Mouse (Mus musculus): Measurements from ENCODE around the gene Card6. TPM values are rescaled to one million over a fixed set of nuclear protein-coding genes. Genes with fewer than 3 reads are reported as not detected.
A peak's percentile ranks its signal among the peaks of the same experiment; 100 is the strongest.
"Not testable (repeated sequence)": the region's sequence is repeated elsewhere in the genome, so short reads cannot be mapped to it uniquely, and the experiment has no call there.

Gene Card6
- total RNA-seq, 2 experiments from 2014 or later: 0.88 to 1.7 TPM

DNA sequence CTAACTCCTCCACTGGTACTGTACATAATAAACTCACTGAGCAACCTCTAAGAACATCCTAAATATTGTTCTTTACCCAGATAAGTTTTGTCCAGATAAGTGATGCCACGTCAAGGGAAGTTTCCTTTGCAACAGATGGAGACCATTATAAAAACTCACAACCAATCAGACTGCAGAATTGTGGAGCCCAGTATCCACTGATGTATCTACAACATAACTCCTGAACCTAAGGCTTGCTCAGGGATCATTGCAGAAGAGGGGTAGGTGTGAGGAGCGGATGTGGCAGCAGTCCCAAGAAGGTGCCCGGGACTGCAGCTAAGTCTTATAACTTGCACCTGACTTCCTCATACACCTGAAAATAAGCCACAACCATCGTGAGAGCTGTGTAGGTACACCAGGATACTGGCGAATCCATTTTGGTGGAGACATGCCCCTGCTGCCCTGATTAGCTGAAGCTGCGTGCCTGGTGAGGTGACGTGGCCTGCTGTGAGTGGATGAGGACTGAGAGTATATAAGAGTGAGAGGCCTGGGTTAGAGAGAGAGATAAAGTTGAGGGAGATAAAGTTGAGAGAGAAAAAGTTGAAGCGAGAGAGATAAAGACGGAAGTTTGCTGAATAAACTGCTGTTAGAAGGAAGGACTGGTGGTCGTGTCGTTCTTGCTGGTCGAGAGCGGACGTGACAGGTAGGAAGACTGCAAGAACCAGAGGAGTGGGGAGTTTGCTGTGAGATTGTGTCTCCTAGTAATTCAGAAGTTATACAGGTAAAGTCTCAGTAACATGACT lies 22.7 kb upstream of the Card6 start:
- DNase-seq; intact Hi-C loops (cut with DNase I): not testable (repeated sequence)

DNA sequence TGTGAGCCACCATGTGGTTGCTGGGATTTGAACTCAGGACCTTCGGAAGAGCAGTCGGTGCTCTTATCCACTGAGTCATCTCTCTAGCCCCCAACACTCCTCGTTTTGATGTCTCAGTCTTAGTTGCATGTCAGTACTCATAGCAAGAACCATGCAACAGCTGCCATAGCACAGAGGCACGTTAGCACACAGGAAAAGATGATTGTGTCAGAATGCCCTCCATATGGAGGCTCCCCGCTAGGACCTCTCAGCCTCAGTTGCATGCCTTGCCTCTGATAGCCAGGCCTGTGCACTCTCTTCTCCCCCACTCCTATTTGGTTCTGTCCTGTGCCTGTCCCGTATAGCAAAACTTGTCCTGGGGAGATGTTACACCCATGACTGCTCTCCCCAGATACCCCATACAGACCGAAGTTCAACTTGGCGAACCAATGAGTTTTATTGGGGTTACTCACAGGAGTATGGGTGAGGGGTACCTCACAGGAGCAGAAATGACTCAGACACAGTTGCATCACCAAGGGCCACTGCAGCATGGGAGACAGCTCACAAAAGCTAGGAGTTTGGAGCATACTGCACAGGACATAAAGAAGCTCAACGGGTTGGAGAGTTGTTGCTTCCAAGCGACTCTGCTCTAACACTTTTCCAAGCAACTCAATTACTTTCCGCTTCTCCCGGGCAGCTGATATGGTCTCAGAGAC lies 20.9 kb upstream of the Card6 start:
- no peak for DNase-seq
- intact Hi-C loops (cut with DNase I): no loop called here

DNA sequence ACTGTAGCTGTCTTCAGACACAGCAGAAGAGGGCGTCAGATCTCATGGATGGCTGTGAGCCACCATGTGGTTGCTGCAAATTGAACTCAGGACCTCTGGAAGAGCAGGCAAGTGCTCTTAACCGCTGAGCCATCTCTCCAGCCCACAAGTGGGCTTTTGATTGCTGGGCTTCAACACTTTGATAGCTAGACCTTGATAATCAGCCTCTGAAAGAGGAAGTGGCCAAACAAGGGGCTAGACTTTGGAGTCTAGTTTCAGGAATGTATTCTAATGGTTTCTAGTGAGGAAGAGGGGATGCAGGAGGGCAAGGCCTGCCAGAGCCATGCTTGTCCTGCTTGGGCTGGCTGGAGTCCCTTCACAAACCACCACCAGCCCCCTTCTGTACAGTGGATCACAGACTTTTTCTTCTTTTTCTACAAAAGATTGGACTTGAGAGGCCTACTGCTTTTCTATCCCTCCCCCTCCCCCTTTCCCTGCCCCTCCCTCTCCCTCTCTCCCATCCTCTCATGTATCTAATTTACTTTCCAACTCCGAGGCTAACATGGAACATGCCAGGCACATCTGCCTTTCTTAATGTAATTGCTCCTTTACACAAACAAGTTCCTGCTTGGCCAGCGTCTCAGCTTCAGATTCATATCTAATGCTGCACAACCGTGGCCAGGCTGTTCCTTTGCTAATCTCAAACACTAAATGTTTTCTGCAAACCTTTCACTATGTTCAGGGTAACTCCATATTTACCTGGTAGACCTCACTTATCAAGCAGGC lies 20.0 kb upstream of the Card6 start:
- intact Hi-C loops (cut with DNase I): no loop called here
- no peak for DNase-seq

DNA sequence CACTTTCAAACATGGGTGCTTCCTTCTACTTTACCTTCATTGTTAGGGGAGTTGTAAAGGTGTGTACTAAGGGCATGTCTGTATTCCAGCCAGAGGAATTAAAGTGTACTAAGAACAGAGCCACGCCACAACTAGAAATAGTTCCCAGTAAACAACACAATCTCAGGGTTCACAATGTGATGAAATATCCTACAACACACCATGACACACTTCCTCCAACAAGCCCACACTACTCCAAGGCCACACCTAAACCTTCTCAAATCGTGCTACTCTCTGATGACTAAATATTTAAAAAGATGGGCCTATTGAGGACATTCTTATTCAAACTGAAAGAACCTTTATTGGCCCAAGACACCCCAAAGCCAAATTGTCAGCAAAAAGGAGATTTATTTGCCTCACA lies 19.1 kb upstream of the Card6 start:
- intact Hi-C loops (cut with DNase I): no loop called here
- DNase-seq: no peak

DNA sequence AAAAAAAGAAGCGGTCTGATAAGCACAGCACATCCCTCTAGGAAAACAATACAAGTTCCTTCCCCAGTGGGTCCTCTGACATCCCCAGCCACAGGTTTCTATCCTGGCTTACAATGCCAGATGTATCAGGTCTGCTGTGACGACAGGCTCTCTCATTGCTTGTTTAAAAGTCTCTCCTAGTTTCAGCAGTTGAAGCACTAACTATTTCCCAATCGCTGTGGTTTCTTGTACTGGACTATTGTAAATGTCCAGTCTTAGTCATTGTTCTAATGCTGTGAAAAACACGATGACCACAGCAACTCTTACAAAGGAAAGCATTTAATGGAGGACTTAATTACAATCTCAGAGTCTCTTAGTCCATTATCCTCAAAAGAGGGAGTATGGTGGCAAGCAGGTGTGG lies 18.1 kb upstream of the Card6 start:
- intact Hi-C loops (cut with DNase I): no loop called here
- DNase-seq: no peak

DNA sequence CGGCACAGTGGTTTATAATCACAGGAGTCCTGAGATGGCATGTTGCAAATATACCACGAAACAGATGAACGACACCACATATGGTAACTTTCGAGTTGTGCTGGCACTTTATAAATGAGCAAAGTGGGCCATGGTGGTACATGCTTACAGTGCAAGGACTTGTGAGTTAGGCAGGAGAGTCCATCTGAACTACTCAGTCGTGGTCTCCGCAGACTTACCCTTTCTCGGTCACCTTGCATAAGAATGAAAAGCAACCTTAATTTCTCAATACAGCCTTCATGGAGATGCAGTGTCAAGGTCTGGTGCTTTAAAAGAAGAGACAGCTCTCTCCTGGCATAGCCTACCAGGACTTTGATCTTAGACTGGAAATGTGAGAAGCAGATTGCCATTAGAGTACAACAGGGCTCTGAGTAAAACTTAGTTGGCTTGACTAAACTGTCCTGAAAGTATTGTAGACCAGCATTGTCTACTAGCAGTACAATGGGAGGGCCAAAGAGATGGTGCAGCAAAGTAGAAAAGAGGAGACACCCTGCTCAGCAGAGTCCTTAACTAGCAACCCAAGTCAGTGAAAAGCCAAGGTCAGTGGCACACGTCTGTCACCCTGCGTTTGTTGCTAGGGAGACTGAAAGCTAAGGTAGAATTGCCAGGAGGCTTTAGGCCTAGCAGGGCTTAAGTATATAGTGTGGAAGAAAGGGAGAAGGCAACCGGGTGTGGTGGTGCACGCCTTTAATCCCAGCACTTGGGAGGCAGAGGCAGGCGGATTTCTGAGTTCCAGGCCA lies 13.4 kb upstream of the Card6 start:
- intact Hi-C loops (cut with DNase I): no loop called here

DNA sequence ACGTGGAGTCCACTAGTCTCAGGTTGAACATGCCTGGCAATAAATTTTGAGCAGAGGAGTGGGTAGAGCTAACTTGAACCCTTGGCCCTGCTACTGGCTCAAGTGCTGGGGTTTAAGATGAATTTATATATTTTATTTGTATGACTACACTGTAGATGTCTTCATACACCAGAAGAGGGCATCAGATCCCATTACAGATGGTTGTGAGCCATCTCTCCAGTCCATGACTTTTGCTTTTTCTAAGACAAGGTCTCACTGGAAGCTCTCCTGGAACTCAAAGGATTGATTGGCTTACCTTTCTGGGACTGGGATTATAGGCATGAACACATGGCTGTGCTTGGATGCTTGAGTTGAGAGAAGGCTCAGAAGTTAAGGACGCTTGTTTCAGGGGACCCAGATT lies 11.4 kb upstream of the Card6 start:
- no peak for DNase-seq
- intact Hi-C loops (cut with DNase I): no loop called here

More for the DNA sequence above, 13.4 kb upstream of the Card6 start:
- DNase-seq: no peak

DNA sequence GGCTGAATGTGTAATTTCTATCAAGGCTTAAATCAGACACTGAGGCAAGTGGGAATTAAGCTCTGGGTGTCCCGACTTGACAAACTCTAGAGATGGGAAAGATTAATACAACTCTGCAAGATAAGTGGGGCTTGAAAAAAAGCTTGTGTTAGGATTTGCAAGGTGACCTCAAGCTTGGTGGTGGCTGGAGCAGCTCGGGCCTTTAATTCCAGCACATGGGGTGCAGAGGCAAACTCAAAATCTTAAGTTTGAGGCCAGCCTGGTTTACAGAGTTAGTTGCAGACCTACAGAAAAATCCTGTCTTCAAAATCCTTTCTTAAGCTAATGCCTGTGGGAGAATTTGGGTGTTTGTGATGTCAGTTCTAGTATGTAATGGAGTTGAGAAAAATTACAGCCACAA lies 10.9 kb upstream of the Card6 start:
- DNase-seq: no peak
- intact Hi-C loops (cut with DNase I): no loop called here

DNA sequence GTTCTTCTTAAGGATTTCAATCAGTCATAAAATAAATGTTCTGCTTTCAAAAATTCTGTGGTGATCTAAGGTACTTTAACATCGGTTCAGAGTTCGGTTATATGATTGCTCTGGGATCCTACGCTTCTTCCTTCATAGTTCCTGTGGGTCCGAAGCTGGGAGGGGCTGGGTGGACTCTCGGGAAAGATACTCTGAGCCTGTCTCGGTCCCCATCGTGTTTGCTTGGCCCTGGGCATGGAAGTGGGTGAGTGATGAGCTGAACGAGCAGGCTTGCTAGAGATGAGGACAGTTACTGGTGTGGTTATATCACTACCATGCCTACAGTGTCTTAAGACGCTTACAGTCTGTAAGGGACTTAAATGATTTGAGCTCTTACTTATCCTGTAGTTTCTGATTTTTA lies 10.3 kb upstream of the Card6 start:
- intact Hi-C loops (cut with DNase I): no loop called here

DNA sequence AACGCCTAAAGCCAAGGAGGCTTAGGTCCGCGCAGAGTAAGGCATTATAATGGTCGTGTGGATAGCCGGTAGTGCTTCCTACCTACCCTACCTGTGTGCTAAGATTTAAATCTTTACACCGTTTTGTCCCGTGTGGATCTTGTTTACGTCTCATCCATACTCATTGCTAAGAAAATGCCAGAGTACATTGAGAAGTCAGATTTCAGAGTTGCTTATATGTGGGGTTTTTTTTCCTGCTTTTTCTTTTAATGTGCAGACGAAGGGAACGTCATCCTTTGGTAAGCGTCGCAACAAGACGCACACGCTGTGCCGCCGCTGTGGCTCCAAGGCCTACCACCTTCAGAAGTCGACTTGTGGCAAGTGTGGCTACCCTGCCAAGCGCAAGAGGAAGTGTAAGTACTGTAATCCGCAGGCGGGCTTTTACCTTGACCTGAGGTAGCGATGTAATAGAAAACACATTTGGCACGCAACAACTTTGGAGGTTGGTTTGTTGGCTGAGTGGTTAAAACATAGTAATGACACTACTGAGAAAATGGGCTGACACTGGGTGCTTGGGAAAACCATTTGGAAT lies 8.8 kb upstream of the Card6 start:
- DNase-seq: no peak
- intact Hi-C loops (cut with DNase I): no loop called here

More for the DNA sequence above, 10.3 kb upstream of the Card6 start:
- no peak for DNase-seq

DNA sequence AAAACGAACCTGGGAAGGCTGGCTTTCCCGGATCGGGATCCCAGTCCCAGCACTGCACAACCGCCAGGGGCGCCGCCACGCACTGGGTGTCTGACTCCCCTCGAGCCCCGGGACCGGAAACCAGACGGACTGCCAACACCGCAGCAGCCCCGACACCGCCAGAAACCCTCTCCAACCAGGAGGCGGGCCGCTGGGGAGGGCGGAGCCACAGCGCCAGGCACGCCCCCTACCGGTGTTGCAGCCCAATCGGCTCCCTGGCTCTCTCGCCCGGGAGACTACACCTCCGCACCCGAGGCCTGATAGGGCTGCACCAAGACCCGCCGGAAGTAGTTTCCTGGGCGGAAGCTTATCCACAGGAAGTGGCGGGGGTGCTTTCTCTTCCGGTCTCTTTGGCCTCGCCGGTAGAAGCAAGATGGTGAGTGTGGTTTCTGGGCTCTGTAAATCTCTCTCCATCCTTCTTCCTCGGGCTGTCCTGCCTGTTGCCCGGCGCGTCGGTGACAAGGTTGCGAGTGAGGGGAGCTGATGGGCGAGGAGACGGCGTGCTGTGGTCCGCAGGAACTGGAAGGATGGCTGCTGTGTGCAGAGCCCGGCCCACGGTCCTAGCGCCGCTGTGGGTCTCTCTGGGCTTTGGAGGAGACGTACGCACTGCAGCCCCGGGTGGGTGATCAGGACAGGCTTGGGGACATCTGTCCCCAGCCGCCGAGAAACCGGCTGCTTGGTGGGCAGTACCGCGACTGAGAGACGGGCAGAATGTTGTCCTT lies 8.1 kb upstream of the Card6 start, which contains the start of gene Rpl37:
Gene Rpl37 (plus strand): TSS at position 376 of the 761 bp plus-strand sequence.
- DNase-seq: peak; percentile 99
- intact Hi-C loops (cut with DNase I): no loop called here

DNA sequence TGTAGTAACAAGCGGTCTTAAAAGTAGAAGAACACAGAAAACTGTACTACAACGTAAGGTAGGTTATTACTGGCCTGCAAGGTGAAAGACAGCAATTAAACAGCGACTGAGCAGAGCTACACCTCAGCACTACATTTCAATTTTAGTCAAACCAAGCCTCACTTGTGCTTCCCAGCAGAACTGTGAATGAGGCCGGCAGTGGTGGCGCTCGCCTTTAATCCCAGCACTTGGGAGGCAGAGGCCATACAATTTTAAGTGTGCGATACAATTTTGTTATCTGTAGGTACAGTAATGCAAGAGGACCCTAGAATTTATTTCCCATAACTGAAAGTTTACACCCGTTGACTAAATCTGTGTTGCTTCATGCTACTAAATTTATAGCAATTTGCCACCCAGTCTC lies 6.8 kb upstream of the Card6 start:
- DNase-seq: no peak
- intact Hi-C loops (cut with DNase I): no loop called here

DNA sequence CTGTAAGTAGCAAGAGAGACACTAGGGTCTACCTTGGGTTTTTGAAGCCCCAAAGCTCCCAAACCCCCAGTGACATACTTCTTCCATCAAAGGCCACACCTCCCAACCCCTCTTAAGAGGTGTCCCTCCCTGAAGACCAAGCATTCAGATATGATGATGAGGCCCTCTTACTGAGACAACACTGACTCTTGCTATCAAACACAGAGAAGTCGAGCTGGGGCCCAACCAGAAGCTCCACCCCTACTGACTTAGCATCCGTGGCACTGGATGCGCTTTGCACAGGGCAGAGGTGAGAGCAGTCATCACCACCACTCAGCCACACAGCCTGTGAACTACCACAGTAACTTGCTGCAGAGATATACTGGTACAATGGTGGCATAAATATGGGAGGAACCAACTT lies 4.3 kb upstream of the Card6 start:
- intact Hi-C loops (cut with DNase I): no loop called here
- DNase-seq: no peak

DNA sequence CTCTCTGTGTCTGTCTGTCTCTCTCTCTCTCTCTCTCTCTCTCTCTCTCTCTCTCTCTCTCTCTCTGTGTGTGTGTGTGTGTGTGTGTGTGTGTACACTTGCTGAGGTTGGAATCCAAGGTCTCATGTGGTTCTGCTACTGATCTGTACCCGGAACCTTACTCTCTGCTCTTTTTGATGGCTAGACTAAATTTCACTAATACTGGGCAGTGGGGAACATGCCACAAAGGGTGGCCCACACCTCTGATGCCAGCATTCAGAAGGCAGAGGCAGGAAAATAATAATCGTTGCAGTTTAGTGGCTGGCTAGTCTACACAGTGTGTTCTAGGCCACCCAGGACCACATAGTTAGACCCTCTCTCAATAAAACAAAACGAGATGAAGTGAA lies 309 bp upstream of the Card6 start:
- DNase-seq: no peak
- intact Hi-C loops (cut with DNase I): no loop called here

DNA sequence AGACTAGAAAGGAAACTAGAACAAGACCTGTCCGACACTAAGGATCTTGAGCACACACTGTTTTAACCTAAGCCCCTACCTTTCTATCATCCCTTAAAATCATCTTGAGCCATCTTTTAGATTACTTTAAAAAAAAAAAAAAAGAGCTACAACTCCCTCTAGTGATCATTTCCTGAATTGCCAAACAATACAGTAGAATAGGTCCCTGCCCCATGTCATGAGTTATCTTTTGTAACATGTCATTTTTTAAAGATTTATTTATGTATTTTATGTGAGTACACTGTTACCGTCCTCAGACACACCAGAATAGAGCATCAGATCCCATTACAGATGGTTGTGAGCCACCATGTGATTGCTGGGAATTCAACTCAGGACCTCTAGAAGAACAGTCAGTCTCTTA lies 2.0 kb downstream of the Card6 start:
- no peak for DNase-seq
- intact Hi-C loops (cut with DNase I): no loop called here

DNA sequence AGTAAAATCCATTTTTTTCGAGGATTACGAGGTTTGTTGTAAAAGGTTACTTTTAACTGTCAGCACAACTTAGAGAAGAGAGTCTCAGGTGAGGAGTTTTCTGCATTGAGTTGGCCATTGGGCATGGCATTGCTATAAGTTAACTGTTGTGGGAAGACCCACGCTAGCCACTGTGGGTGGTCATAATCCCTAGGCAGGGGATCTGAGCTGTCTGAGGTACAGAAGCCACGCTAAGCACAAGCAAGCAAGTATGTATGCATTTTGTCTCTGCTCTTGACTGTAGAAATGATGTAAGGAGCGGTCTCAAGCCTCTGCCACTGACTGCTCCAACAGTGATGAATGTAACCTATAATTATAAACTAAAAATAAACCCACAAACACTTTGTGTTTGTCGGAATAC lies 2.4 kb downstream of the Card6 start:
- intact Hi-C loops (cut with DNase I): no loop called here
- DNase-seq: no peak

DNA sequence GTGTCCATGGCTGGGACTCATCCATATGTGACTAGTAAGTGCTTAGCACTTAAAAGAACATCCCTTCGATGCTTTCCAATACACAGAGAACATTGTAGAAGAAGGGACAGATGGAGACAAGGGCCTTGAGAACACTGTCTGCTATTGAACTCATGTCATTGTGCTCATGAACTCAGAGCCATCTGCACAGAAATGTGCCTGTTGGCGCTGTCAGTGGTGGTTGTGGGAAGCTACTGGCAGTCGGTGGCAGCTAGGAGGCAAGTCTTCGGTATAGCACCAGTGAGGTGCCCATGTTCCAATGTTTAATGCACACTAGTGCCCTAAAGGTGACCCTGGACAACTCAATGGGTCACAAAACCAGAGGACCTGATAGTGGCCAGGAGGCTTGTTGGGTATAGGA lies 6.0 kb downstream of the Card6 start:
- no peak for DNase-seq
- intact Hi-C loops (cut with DNase I): loop anchor here (5.0 kb wide), 1 partner anchor 1045 kb away; no protein-coding TSS in a partner anchor

DNA sequence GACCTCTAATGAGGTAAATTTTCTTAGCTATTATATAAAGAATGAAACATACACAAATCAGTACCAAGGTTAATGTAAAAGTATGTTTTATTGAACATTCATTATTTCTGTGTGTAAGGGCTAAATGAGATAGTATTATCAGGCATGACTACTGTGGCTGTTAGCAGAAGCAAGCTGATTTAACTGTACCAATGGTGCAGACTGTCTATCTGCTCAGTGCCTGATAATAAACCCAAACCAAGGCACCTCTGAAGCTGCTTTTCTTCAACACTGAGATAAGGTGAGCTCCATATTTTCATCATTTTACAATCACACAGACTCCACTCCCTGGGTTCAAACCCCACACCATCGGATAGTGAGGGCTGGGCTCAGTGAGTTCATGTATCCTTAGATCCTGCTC lies 11.0 kb downstream of the Card6 start:
- no peak for DNase-seq
- intact Hi-C loops (cut with DNase I): no loop called here

DNA sequence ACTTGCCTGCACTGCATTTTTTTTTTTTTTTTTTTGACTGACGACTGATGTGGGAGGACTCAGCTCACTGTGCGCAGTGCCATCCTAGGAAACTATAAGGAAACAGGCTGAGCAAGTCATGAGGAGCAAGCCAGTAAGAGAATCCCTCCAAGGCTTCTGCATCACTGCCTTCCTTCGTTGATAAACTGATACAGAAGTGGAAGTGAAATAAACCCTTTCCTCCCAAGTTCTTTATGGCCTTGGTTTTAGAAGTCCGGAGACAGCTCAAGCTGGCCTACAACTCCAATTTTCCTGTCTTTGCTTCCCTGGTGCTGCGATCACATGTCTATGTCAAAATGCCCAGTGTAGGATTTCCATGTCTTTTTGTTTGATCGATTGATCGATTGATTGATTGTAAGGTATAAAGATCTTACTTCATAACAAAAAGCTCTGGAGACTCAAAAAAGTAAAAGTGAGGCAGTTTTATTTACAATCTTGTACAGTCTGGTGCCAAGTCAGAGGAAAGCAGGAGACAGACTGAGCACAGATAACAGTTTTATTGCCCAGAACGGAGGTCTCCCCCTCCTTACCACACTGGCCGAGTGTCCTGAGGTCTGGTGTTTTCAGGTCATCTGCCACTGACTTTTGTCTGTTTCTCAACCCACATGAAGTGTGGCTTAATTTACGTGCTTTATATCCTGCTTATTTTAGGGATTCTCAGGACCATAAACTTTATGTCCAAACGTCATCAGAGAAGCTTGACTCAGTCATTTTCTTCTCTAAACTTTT lies 12.6 kb downstream of the Card6 start:
- intact Hi-C loops (cut with DNase I): no loop called here
- DNase-seq: no peak

Data from left cerebral cortex, postnatal 4 days (tissue).